Mouse (Mus musculus) frontal cortex, adult 2 months (tissue): Measurements from ENCODE around the gene Nrap. TPM values are rescaled to one million over a fixed set of nuclear protein-coding genes. Genes with fewer than 3 reads are reported as not detected.
A peak's percentile ranks its signal among the peaks of the same experiment; 100 is the strongest.

Experiments
- DNase-seq, 2 experiments: peaks; one replicate each; pipeline ENCODE4 v3.0.0; 2022; ENCODE audit warnings: low spot score in 1 of 2; ENCODE audit errors: extremely low spot score in 1 of 2
- polyA plus RNA-seq: library from polyadenylated mRNA; depleted of rRNA; stranded (reverse); fragments of >200 nt; gene quantifications from 2 replicates; pipeline ENCODE4 v1.2.3, GENCODE M21; 2012

Nrap gene
- polyA plus RNA-seq, 1 experiment: 0.58 TPM

DNA sequence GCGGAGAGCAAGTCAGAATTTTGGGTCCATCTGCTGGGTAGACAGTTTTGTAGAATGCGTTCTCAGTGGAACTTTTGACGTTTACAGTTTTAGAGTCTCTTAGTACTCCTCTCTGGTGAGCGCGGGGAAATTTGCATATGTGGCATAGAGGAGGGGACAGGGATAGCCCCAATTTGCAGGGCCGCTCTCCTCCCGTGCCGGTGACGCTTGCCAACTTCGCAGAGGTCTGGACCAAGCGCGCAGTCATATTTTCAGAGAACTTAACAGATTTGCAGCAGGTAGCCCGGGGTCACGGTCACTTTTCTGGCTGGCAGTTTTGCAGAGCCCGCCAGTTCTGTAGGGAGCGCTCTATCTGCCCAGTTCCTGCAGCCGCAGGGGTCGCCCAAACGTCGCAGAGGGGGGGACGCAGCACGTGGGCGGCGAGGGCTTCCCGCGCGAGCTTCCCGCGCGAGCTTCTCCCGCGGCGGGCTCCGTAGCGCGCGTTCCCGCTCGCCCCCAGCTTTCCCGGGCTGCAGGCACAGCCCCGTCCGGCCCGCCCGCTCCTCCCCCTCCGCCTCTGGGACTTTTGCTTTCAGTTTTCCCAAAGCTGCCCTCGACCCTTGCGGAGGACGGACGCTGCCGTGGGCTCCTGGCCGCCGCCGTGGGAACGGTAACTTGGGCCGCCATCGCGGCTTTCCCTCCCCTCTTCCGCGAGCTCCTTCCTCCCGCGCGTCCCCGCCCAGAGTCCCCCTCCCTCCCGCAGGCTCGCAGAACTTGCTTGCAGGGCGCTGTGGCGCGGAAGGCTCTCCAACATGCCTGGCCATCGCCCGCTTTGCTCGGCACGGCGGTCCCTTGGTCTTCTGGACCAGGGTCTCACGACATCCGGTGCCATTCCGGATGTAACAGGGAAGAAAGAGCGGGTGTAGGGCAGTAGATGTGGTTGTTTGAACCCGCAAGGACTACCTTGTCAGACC is 7.1 kb upstream of the Nrap start, which contains the start of gene Casp7:
Gene Casp7 (plus strand): TSS at position 461 of the 953 bp plus-strand sequence.
- peak in 1 of 2 experiments; percentile 35 for DNase-seq

DNA sequence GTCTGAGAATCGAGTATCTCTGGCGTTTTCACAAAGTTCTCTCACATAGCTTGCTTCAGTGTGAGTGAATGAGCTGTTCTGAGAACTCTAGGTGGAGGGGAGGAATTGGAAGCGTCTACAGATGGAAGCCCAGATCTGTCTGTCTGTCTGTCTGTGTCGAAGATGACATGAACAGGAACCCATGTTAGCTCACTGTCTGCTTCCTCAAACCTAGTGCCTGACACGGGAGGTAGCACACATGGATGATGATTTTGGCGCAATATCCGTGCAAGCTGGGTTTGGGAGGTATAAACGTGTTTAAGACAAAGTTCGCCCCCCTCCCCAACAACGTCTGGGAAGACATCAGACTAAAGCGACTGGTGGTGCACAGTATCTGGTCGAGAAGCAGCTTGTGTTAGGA is 6.4 kb upstream of the Nrap start:
- no peak for DNase-seq

DNA sequence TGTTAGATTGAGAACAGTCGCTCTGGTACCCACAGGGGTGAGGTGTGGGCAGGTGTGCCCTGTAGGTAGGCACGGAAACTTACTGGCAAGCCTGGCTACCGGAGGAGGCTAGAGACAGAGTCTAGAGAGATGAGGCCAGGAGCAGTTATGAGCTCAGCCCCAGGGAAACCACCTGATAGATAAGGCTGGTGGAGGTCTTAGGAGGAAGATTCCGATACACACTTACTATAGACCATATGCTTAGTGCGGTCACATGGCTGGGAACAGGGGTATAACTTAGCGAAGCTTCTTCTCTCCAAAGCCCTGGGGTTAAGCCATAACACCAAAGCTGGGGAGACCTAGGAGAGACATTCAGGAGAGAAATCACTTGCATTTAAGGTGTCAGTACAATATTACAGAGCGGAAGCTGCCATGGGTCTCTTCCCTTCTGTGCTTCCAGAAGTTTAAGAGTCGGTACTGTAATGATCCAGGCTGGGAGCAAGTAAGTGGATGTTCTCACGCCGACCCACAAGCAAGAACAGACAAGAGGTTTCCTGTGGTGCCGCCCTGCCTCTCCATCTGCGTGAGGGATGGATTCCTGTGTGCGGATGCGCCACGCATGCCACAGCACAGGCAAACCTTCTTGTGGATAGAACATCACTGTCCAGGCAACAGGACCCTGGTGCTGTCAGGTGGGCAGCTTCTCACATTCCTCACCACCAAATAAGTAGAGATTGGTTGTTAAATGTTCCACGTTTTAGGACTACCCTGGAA is 5.5 kb upstream of the Nrap start:
- no peak for DNase-seq

DNA sequence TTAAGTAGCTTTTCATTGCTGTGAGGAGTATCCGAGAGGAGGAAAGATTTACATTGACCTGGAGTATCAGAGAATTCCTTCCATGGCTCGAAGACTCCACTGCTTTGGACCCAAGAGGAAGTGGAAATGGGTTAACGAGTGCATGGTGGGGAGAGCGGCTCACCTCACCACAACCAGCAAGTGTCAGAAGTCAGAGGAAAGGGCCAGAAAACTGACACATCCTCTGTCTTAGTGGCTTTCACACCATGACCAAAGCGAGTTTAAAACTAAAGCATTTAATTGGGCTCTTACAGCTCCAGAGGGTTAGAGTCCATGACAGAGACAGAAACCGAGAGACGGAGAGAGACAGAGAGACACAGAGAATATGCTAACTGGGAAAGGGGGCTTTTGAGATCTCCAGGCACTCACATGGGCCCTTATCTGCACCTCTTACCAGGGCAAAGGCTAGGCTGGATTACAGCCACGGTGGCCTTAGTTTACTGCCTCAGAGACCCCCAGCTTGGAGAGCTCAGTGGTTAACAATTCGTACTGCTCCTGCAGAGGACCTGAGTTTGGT is 3.6 kb upstream of the Nrap start:
- no peak for DNase-seq

DNA sequence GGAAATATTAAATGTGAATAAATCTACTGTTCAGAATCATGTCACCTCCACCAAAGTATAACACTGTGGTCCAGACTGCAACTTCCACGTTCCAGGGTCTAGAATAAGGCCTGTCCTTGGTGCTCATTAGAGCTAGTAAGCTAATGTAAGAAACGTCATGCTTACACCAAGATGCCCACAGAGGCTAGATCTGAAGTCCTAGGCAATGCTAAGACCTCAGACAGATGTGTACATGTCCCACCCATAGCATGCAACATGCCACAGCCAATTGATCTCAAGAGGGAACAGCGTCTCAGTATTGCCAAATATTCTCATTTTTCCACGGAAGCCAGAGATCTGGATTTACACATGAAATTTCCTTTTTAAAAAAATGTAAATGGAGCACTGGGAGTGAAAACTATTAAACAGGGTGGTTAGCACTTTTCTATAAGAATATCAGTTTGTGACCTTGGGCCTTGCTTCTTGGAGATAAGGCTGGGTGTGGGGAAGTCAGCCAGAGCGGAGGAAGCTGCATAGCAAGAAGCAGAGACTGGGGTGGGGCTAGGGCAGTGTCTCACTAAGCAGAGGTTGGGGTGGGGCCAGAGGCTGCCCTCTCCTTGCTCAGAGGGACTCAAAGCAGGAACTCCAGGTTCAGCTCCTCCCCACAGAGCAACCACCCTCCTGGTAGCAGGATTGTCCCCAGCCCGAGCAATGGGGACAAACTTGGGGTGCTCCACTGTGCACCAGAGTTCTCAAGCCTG is 1.6 kb upstream of the Nrap start:
- no peak for DNase-seq

DNA sequence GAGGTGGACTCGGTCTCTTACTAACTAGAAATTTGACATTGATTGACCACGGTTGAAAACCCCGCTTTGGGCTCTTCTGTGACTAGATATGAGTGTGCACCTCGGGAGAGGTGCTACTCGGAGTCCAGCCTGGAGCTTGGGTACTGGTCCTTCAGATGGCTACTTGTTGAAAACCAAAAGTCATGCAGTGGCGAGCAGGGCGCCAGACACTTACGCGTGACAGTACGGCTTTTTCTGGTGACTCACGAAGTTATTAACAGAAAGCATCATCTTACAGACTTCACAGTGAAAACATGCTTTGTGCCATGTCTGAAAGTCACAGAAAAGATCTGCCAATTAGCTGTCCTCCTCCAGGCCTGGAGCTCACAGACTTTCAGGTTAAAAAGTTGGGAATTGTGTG is 661 bp downstream of the Nrap start:
- no peak for DNase-seq

DNA sequence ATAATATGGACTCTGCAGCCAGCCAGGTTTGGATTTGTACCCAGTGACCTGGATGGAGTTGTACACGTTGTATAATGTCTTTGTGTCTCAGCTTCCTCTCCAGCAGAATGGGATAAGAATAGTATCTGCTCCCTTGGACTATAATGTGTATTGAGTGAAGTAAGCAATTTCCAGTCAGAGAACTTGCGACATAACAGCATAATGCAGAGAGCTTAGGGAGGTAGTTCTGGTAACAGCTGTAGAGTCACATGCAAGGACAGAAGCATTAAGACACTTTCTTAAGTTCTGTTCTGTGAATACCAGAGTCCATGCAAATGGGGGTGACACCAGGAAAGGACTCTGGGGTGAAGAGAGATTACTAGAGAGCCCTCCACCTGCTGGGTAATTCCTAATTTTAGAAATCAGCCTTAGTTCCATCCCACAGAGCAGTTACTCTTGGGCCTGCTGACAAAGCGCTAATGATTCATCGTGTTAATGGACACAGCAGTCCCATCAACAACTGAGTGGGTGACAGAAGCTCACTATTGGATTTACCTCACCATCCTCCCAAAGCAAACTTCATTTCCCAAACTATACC is 2.0 kb downstream of the Nrap start:
- DNase-seq: no peak

DNA sequence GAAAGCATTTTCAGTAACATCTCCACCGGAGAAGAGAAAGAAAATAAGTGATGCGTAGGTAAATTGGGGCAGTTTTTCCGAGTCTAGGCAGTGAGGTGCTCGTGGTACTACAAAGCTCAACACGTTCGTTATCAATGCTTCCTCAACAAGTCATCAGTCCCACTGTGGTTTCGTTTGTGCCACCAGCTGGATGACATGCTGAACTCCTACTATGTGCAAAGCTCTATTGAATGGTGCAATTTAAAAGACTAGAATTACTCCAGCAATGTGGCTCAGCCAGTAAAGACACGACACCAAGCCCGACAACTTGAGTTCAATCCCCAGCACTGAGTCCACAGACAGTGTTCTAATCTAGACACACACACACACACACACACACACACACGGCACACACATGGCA is 3.7 kb downstream of the Nrap start:
- no peak for DNase-seq

DNA sequence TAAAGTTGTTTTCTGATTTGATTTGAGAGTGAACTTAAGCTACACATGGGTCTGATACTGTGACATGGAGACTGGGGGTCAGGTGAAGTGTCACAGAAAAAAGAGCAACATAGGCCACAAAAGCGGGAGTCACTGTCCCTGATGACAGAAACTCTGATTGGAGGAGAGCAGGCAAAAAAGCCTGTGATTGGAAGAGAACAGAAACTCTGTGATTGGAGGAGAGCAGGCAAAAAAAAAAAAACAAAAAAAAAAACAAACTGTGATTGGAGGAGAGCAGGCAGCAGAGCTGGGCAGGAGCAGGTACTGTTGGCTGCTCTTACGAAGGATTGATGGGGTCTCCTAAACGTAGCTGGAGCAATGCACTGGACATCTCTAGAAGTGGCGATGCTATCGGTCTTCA is 4.3 kb downstream of the Nrap start:
- DNase-seq: no peak

DNA sequence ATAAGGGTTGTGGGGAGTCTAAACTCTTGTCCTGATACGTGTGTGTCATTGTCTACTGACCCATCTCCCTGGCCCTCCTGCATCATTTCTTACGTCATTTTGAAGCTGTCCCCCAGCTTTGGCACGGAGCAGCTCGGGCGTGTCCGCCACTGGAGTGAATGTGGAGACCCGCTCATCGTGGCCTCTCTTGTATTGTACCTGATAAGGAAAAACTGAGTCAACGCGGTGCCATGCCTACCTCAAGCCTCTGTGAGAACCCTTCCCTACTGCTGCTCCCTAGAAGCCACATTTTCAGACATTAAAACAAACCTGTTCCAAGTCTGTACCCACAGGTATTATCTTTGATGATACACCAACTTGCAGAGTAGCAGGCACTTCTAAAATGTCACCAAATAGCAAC is 8.4 kb downstream of the Nrap start:
- no peak for DNase-seq

DNA sequence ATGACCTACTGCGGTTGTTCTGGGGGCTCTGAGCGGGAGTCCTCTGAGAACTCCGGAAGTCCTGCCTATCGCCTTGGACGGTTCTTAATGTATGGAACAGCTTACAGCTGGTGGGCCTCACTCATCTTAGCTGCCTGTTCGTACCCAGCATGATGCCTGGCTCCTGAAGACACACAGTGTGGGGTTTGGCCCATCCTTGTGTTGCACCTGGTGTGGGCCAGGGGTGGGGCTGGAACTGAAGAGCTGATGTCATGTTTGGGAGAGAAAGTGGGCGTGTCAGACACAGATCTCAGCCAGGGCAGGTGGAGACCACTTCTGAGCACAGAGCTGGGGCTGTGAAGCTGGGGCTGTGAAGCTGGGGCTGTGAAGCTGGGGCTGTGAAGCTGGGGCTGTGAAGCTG is 9.5 kb downstream of the Nrap start:
- no peak for DNase-seq

DNA sequence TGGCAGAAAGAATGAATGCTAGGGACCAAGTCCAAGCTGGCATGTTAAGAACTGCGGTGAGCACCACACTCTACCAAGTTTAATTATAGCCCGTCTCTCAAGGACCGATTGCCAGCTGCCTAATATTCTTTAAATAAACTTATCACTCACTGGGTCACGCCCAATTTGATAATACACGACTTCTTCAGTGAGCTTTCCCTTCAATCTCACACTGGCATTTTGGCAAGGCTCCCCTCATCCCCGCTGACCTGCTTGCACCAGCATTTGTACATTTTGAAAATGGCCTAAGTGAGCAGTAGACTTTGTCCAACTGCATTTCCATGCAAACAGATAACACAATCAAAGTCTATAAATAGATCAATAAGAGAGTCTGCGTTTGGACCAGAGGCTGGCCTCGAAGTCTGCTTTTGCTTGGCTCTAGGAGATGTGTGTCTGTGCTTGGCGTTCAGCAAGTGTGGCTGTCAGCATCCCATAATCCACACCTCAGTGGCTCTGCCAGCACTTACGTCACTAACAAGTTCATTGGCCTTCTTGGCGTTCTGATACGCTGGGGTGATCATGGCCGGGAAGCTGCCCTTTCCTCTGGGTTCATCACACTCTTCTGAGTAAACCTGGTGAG is 11.2 kb downstream of the Nrap start:
- DNase-seq: no peak

DNA sequence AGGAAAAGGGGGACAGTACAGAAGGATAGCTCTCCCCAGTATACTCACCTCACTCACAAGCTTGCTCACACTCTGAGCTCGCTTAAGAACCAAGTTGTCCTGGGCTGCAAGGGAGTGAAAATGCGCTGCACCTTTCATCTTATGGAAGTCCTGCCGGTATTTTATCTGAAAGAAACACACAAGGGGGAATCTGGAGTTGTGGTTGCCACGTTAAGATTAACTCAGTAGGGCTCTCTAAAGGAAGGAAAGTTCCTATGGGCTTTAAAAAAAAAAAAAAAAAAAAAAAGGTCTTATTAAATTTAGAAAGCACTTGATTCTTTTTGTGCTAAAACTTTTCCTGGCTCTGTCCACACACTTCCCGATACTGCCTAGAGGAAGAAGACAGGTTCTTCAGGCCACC is 11.8 kb downstream of the Nrap start:
- DNase-seq: no peak

DNA sequence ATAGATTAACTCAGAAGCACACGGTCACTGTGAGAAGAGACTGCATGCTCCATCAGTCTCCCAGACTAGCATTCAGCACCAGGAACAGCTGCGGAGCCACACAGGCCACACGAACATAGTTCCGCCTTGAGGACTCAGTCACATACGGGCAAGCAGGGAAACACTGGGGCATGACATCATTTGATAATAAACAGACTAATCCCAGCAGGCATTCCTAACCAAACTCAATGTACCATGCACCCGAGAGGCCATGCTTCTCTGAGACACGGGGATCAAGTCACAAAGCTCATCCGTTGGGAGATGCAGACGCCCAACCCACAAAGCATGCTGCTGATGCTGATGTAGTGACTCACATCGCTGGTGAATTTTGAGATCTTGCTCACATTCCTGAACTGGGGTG is 15.8 kb downstream of the Nrap start:
- DNase-seq: no peak

DNA sequence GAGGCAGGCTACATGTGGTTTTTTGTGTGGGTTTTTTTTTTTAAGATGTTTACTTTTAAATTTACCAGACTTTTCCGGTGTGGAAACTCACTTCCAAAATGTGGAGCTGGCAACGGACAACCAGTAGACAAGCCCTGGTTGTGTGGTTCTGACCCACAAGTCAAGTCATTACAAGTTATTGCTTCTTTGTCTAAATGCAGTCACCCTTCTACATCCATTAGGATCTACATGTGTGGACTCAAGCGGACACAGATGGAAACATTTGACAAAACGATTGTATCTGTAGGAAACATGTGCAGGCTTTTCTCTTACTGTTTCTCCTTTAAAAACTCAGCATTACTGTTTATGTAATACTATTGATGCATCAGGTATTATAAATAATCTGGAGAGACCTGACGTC is 16.6 kb downstream of the Nrap start:
- no peak for DNase-seq

DNA sequence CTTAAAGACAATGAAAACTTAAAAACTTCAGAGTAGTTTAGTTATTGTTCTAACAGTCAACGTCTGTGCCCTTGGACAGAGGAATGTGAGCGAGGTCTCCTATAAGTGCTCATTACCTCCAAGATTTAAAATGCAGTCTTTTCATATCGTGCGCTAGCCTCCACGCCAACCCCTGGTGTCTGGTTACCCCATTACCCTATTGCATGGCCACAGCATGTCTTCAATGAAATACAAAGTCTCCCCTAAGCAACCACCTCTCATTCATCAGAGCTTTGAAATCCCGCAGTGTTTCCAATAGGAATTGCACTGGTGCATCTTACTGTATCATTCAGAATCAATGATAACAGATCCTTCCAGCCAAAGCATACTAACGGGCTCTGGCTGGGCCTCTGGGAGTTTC is 17.6 kb downstream of the Nrap start:
- no peak for DNase-seq

DNA sequence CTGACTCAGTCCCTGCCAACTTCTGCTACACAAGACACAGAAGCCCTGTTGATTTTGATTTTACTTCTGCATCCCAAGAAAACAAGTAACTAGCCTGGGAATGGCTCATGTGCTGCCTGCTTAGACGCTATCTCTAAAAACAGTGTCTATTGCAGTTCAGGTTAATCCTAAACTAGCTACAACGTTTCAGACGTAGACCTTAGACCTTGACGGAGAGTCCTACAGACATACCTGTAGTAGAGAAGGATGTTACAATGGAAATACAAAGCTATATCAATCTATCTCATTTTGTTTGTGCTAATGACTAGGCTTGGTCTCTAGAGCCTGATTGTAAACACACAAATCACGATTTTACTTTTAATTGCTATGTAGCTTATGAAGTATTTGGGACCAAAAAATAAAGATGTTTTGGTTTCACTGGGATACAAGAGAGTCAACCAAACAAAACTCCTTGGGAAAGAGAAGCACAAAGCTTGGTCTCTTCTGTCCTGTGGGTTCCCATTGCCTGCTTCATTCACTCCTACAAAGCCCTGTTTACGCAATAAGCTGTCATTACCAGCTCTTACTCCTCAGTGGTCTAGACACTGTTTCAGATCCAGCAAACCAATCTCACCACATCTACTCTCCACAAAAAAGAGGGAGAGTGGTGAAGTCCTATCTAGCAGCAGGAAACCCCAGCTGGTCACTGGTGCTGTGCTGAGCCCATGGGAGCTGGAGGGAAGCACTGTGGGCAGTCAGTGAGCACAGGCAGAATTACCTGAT is 19.3 kb downstream of the Nrap start:
- DNase-seq: no peak

DNA sequence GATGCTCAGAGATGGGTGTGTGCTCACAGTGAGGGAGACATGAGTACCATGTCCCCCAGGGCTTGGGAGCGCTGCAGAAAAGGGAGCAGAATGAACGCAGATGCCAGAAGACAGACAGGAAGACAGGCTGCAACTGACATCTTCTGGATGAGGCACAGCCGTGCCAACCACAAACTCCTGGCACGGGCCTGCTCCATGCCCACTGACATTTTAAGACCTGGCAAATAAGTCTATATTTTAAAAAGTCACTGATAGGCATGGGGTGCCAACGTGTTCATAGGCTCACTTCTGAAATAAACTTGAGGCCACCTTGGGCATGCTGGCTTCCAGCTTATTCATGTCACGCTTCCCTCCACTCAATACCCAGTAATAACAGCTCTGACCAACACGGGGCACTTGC is 20.9 kb downstream of the Nrap start:
- DNase-seq: no peak

DNA sequence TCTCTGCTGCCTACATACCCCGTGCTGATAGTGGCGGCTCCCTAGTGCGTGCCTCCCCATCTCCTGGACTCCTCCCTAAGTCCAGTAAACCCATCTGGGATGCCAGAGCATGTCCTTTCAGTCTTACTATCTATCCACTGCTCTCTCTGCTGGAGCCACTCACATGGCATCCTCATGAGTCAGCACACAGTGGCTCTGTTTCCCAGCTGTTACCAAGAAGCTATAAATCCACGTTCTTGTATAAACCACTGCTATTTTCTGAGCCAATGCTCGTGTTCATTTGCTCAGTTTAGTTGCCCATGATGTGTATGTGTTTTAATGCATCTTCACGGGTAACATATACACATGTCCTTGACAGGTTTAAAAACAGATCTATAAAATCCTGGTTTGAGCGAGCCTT is 22.1 kb downstream of the Nrap start:
- peak in 1 of 2 experiments; percentile 45 for DNase-seq
